ENCODE assay signal across 8 mouse cellular contexts in genomic region chr14:13198491-13198890, GRCm38 (mm10).
A peak's percentile ranks its signal among the peaks of the same experiment; 100 is the strongest.
DNase-seq lines count a peak whose midpoint lies in the region; ATAC-seq and TF ChIP-seq lines count a peak whose summit lies in the region.

No protein-coding gene starts in this region.

- H3K36me3 ChIP-seq in kidney, adult 2 months (ENCODE audit: control insufficient read depth, insufficient read depth, low read length), result no peaks in the 10 kb centered on the region
- no peaks in the 10 kb centered on the region for H3K36me3 ChIP-seq in ES-E14 (ENCODE audit: control insufficient read depth, insufficient read depth, low read length, poor library complexity, severe bottlenecking)
- H3K36me3 ChIP-seq in stomach, postnatal 0 days (ENCODE audit: control insufficient read depth, insufficient read depth, low read length), result no peaks in the 10 kb centered on the region

- WGBS in kidney, adult 2 months, result 20% methylated on average over 1 of the region's 1 CpGs
- 24% methylated on average over 1 of the region's 1 CpGs for WGBS in stomach, postnatal 0 days

- H3K27me3 ChIP-seq in kidney, adult 2 months (replicated peaks; ENCODE audit: control insufficient read depth, insufficient read depth, low read length), result no peaks in the 10 kb centered on the region
- H3K27me3 ChIP-seq in stomach, postnatal 0 days (ENCODE audit: control insufficient read depth, insufficient read depth, low read length), result no peaks in the 10 kb centered on the region

- TF ChIP-seq POLR2A in kidney, adult 2 months (IDR thresholded peaks at IDR 0.05; ENCODE audit: low read depth, low read length), result no peak

- no peaks in the 10 kb centered on the region for H3K9me3 ChIP-seq in ES-E14 (ENCODE audit: control insufficient read depth, insufficient read depth, low read depth, low read length)
- H3K9me3 ChIP-seq in stomach, postnatal 0 days (ENCODE audit: control insufficient read depth, low read length), result no peaks in the 10 kb centered on the region

- H3K27ac ChIP-seq in kidney, adult 2 months (ENCODE audit: insufficient read depth, low read depth, low read length), result no peak overlapping the region
- no peak overlapping the region for H3K27ac ChIP-seq in ES-E14 (ENCODE audit: insufficient read depth, low read depth, low read length, poor library complexity, severe bottlenecking)
- H3K27ac ChIP-seq in stomach, postnatal 0 days (replicated peaks), result no peak overlapping the region

- H3K4me3 ChIP-seq in kidney, adult 2 months (ENCODE audit: insufficient read depth, low read depth, low read length), result no peak overlapping the region
- no peak overlapping the region for H3K4me3 ChIP-seq in ES-E14 (ENCODE audit: insufficient read depth in 1 of 2, low read depth in 1 of 2, low read length in 2 of 2, poor library complexity in 1 of 2, severe bottlenecking in 1 of 2)
- H3K4me3 ChIP-seq in stomach, postnatal 0 days (ENCODE audit: low read depth, low read length), result no peak overlapping the region

- no peak overlapping the region for H3K4me2 ChIP-seq in stomach, postnatal 0 days (replicated peaks; ENCODE audit: low read depth)

- H3K4me1 ChIP-seq in kidney, adult 2 months (ENCODE audit: control insufficient read depth, insufficient read depth, low read length), result no peaks in the 10 kb centered on the region
- no peaks in the 10 kb centered on the region for H3K4me1 ChIP-seq in ES-E14 (ENCODE audit: control insufficient read depth in 2 of 2, insufficient read depth in 2 of 2, low read length in 2 of 2, poor library complexity in 1 of 2)
- no peaks in the 10 kb centered on the region for H3K4me1 ChIP-seq in stomach, postnatal 0 days (replicated peaks; ENCODE audit: control insufficient read depth, insufficient read depth)

- H3K9ac ChIP-seq in ES-E14 (ENCODE audit: insufficient read depth, low read depth, low read length, poor library complexity, severe bottlenecking), result no peak overlapping the region
- H3K9ac ChIP-seq in stomach, postnatal 0 days (ENCODE audit: low read length), result no peak overlapping the region

- TF ChIP-seq CTCF in kidney, adult 2 months (conservative IDR thresholded peaks at IDR 0.05; ENCODE audit: insufficient read depth, insufficient read length, low read depth, low read length), result no peak
- TF ChIP-seq CTCF in stomach, postnatal 0 days (IDR thresholded peaks at IDR 0.05; ENCODE audit: low read depth), result peak; percentile 75

- no peak for TF ChIP-seq EP300 in stomach, postnatal 0 days (optimal IDR thresholded peaks at IDR 0.05)

- in situ Hi-C loops in ES-E14 (cut with MboI; ENCODE audit: low sequenced_read_pairs in 2 of 2, unreplicated experiment in 2 of 2), result no loop called here

- ATAC-seq in stomach, postnatal 0 days (ENCODE audit: low FRiP score, low TSS enrichment), result no peak
- ATAC-seq in megakaryocyte, adult 5-6 weeks (ENCODE audit: poor library complexity, severe bottlenecking), result no peak

- peak; percentile 33 for DNase-seq in kidney, adult 2 months
- DNase-seq in kidney, adult 11 months, result no peak
- DNase-seq in ES-E14 (ENCODE audit: low read depth, low spot score), result peak; percentile 21
- DNase-seq in cerebellum, adult 9-10 months, result peak; percentile 53
- peak; percentile 12 for DNase-seq in kidney, postnatal 14 days
- no peak for DNase-seq in stomach, postnatal 0 days (ENCODE audit: low spot score)
- DNase-seq in lung, postnatal 10 days, result no peak

TF ChIP-seq in ES-E14, 5 proteins besides CTCF, POLR2A, EP300 and RAD21:
- TF ChIP-seq ZC3H11A (IDR thresholded peaks at IDR 0.05; ENCODE audit: borderline replicate concordance, low read depth, low read length) (peak; percentile 71), CHD2 (IDR thresholded peaks at IDR 0.05; ENCODE audit: low read depth, low read length) (no peak)

Comparison
In these comparisons a context has a peak if more than half of its experiments do, and no peak if none do; other contexts are left out.
1. DNase-seq: peak in kidney, adult 2 months (single experiment), ES-E14 (single experiment), cerebellum, adult 9-10 months (single experiment) and kidney, postnatal 14 days (single experiment); none in kidney, adult 11 months (single experiment), stomach, postnatal 0 days (single experiment) and lung, postnatal 10 days (single experiment).